Mouse (Mus musculus) layer of hippocampus, adult 2 months (tissue): Measurements from ENCODE around the gene Pdlim5. TPM values are rescaled to one million over a fixed set of nuclear protein-coding genes. Genes with fewer than 3 reads are reported as not detected.

Experiments used
- DNase-seq, 2 experiments: peaks; one replicate each; pipeline ENCODE4 v3.0.0; 2022; ENCODE audit warnings: low spot score in 2 of 2
- H3K27ac ChIP-seq: fragments of 200-600 bp; 2 replicates; pipeline ENCODE4 v1.8.1; 2022
- H3K4me3 ChIP-seq: fragments of 200-600 bp; 2 replicates; pipeline ENCODE4 v1.8.1; 2022; ENCODE audit warnings: mild to moderate bottlenecking
- CTCF ChIP-seq: fragments of 200-600 bp; conservative IDR thresholded peaks from 2 replicates; pipeline ENCODE4 v1.8.1; 2022; ENCODE audit warnings: antibody characterized with exemption, mild to moderate bottlenecking, moderate library complexity
- total RNA-seq, 2 experiments: library from RNA; stranded (reverse); gene quantifications; 2 replicates each; pipeline ENCODE4 v1.2.3; 2021

The Pdlim5 gene
- total RNA-seq, 2 experiments from 2014 or later, result 22.9 to 31.3 TPM

DNA sequence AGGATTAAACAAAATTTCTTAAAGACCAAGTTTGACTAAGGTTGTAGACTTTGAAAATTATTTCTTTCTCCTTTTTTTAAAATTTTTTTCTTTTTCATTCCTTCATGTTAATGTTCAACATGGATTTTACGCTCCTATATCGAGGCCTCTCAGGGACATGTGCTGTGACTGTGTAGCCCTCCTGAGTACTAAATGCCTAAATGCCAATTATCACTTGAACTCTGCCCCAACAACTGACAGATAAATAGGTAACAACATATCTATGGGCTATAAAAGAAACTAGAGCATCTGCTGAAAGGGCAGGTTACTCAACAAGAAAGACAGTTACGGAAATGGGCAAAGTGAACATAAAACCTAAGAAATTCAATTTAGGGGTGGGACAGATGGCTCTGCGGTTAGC lies 9.0 kb downstream of the Pdlim5 start:
- no peak for DNase-seq
- H3K27ac ChIP-seq, result no peak overlapping the region
- H3K4me3 ChIP-seq, result no peak overlapping the region
- no peak for TF ChIP-seq CTCF

DNA sequence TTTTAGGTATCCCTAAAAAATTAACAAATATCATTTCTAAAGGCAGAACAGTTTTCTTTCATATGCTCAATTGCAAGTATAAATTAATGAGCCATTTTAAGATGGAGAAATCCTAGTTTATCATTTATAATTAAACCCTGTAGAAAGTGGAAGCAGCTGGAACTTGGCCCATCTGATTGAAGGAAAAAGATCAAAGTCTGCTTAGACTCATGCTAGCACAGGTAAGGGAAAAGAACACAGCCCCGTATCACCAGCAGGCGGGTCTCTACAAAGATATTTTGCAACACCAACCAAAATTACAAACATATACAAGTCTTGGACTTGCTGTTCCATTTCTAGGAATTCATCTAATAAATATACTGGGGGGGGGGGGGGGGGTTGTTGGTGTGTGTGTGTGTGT lies 9.8 kb downstream of the Pdlim5 start:
- no peak for TF ChIP-seq CTCF
- H3K27ac ChIP-seq, result no peak overlapping the region
- DNase-seq, result no peak
- H3K4me3 ChIP-seq, result no peak overlapping the region

DNA sequence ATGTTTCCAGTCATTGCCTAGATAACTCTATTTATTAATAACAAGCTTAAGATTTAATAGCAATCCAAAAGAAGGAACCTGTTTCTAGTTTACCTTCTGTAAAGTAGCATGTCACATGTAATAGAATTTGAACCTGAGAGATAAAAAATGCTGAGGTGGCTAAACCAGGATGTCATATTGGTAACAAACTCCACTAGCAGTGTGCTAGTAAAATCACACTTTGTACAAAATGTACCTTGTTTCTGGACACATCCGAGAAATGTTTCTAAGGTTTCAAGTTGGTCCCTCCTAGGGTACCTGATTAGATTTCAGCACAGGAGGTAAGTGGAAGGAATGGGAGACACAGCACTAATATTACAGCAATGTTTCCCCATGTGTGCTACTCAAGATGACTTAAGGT lies 18.9 kb downstream of the Pdlim5 start:
- H3K4me3 ChIP-seq, result no peak overlapping the region
- H3K27ac ChIP-seq, result no peak overlapping the region
- no peak for DNase-seq
- no peak for TF ChIP-seq CTCF

GRCm38 (mm10) chr3:142375106-142375505 lies 20.4 kb downstream of the Pdlim5 start:
- H3K4me3 ChIP-seq, result no peak overlapping the region
- no peak for DNase-seq
- no peak for TF ChIP-seq CTCF

DNA sequence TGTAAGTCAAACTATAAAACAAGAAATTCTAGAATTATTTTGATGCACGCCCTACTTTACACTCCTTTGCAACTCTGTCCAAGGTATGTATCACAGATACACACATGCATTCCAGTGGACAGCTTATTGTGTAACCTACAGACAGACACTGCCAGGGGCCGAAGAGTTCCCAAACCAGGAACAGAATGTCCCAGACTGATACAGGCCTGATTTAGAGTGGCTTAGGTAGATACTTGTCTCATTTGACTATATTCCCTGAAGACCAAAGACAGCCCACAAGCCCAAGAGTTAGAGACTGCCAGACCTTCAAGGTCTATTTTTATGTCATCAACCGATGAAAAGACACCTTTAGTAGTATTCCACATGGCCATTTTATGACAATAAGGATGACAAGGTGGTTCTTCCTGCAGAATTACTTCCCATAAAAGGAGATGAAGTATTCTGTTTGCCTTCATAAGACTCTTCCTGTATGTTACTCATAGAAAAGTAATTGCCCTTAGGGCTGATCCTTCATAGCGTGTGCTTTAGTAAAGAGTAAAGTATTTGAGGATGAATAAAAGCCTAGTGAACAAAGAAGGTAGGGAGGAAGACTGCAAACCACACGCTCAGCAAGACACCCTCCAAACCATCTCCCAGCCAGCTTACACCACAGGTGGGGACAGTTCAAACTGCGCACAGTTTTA lies 22.9 kb downstream of the Pdlim5 start:
- DNase-seq, result no peak
- Histone ChIP-seq H3K27ac (no peak overlapping the region), H3K4me3 (no peak overlapping the region)
- TF ChIP-seq CTCF, result no peak

More at GRCm38 (mm10) chr3:142375106-142375505, 20.4 kb downstream of the Pdlim5 start:
- no peak overlapping the region for H3K27ac ChIP-seq

DNA sequence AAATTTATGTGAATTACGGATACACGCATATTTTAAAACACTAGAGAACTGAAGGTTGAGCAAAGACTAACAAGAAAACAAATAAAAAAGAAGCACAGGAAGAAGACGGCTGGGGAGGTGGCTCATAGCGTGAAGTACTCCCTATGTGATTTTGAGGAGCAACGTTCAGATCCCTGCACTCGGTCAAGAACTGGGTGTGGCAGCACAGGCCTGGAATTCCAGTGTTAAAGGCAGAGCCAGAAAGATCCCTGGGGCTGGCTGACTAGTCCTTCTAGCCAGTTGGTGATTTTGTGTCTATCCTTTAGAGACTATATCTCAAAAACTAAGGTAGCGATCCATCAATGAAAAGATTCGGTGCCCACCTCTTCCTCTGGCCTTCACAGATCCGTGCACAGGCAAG lies 27.1 kb downstream of the Pdlim5 start:
- Histone ChIP-seq H3K27ac (no peak overlapping the region), H3K4me3 (no peak overlapping the region)
- TF ChIP-seq CTCF, result no peak
- DNase-seq, result no peak

- TF ChIP-seq CTCF, result no peak
- Histone ChIP-seq H3K27ac (no peak overlapping the region), H3K4me3 (no peak overlapping the region)
- no peak for DNase-seq
These were observed 33.4 kb downstream of the Pdlim5 start for GRCm38 (mm10) chr3:142362092-142362491.

- H3K27ac ChIP-seq, result no peak overlapping the region
- no peak overlapping the region for H3K4me3 ChIP-seq
- no peak for TF ChIP-seq CTCF
- DNase-seq, result no peak
These were observed 36.5 kb downstream of the Pdlim5 start for GRCm38 (mm10) chr3:142358951-142359350.

DNA sequence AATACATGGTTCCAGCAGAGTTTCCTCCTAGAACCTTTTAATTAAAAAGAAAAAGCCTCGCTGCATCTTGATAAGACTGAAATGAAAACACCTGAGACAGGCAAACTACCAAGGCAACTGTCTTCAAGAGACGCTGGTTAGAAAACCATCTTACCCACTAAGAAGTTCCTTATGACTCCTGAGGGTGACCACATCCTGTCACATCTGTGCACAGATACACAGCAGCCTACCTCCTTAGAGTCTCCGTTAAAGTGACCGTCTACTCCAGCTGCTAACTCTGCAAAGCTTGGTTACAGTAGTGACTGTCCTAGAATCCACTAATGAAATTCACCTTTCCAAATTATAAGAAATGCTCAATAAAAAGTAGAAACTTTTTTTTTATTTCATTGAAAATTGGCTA lies 38.8 kb downstream of the Pdlim5 start:
- no peak for DNase-seq
- no peak overlapping the region for H3K27ac ChIP-seq
- TF ChIP-seq CTCF, result no peak
- H3K4me3 ChIP-seq, result no peak overlapping the region

GRCm38 (mm10) chr3:142353218-142353617 lies 42.3 kb downstream of the Pdlim5 start:
- H3K27ac ChIP-seq, result no peak overlapping the region
- TF ChIP-seq CTCF, result no peak
- no peak overlapping the region for H3K4me3 ChIP-seq
- DNase-seq, result no peak

DNA sequence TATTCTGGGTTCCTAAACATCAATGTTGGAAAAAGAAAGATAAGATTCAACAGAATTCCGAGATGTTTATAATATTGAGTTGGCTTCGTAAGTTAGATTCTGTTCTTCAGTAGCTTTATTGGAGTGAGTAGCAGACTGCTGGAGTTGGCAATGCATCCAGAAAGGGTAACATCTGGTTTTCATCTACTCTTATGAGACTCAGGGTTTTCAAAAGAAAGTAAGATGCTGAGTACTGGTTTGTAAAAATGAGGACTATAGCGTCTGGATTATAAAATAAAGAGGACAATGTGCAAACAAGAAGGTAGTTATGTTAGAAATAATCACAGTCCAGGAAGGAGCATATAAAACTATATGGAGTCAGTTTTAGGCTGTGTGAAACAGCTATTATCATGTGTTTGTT lies 45.0 kb downstream of the Pdlim5 start:
- no peak overlapping the region for H3K27ac ChIP-seq
- H3K4me3 ChIP-seq, result no peak overlapping the region
- DNase-seq, result no peak
- no peak for TF ChIP-seq CTCF

DNA sequence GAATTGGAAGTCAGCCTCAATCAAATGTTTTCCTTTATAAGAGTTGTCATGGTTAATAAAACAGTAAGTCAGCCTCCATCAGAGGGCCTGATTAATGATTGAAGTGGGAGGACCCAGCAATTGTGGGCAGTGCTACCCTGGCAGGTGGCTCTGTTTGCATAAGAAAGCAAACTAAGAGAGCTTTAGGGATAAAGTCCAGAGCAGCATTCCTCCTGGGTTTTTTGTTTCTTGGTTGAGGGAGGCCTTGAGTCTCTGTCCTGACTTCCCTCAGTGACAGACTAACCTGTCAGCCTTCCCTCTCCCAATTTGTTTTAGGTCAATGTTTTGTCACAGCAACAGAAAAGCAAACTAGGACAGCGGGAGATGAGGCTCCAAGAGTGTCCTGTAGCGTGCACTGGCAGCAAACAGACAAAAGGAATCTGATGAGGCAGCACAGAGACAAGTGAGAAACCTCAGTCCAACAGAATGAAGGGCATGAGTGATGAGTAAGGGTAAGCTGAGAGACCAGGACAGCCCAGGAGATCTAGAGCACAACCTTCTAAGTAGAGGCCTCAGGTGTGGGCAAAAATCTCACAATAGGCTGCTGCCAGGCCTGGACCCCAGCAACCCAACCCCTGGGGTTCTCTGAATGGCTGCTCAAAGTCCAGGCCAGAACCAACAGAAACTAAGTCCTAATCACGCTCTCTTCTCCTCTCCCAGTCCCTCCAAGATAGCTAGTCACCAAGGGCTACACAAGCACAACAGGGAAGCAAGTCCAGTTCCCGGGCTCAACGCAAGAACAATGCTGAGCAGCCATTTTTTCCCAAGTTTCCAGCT lies 46.5 kb downstream of the Pdlim5 start:
- no peak for TF ChIP-seq CTCF
- H3K4me3 ChIP-seq, result no peak overlapping the region
- DNase-seq, result no peak
- H3K27ac ChIP-seq, result no peak overlapping the region

GRCm38 (mm10) chr3:142346261-142346660 lies 49.2 kb downstream of the Pdlim5 start:
- Histone ChIP-seq H3K4me3 (no peak overlapping the region), H3K27ac (no peak overlapping the region)
- DNase-seq, result no peak
- no peak for TF ChIP-seq CTCF
